Mouse (Mus musculus) brain, embryonic 14.5 days (tissue): ENCODE data around the gene Tti1.

Experiments
- CTCF ChIP-seq: fragments of 200-500 bp; IDR thresholded peaks from 2 replicates; pipeline ENCODE4 v1.5.1; 2012; ENCODE audit warnings: inconsistent platforms, mild to moderate bottlenecking, moderate library complexity, borderline replicate concordance; ENCODE audit not compliant: insufficient read depth, insufficient read length; ENCODE audit errors: extremely low read depth
- POLR2A ChIP-seq: fragments of 200-500 bp; IDR thresholded peaks from 2 replicates; pipeline ENCODE4 v1.6.1; 2012; ENCODE audit warnings: mild to moderate bottlenecking, inconsistent platforms, borderline replicate concordance; ENCODE audit not compliant: poor library complexity, insufficient read depth, insufficient read length, severe bottlenecking; ENCODE audit errors: extremely low read depth

GRCm38 (mm10) chr2:157935444-157936171, 92.6 kb downstream of the Tti1 start:
- TF ChIP-seq POLR2A = no peak
- no peak for TF ChIP-seq CTCF
